Mouse (Mus musculus) limb, embryonic 14.5 days (tissue): ENCODE measurements around the gene Olfr1424. TPM values are rescaled to one million over a fixed set of nuclear protein-coding genes. Genes with fewer than 3 reads are reported as not detected.
"Not testable (repeated sequence)": the region's sequence is repeated elsewhere in the genome, so short reads cannot be mapped to it uniquely, and the experiment has no call there.

ENCODE experiments used
- ATAC-seq: fragments of 200-750 bp; cut with Nextera tagmentation; 2 replicates; pipeline ENCODE4 v1.8.0; 2017; ENCODE audit warnings: low read depth, moderate number of reproducible peaks, moderate TSS enrichment; ENCODE audit not compliant: low FRiP score
- DNase-seq: peaks from one replicate; pipeline ENCODE4 v3.0.0-alpha.2; 2015; ENCODE audit warnings: low spot score
- H3K27ac ChIP-seq: fragments of 300-500 bp; sonication (generic); replicated peaks from 2 replicates; pipeline ENCODE4 v1.5.1; 2014; ENCODE audit warnings: low read depth, mild to moderate bottlenecking, low read length, moderate library complexity, mixed read lengths
- H3K27me3 ChIP-seq: fragments of 300-500 bp; sonication (generic); 2 replicates; pipeline ENCODE4 v1.6.1; 2014; ENCODE audit warnings: low read length, mixed read lengths; ENCODE audit not compliant: control insufficient read depth, insufficient read depth
- H3K36me3 ChIP-seq: fragments of 300-500 bp; sonication (generic); 2 replicates; pipeline ENCODE4 v1.6.1; 2014; ENCODE audit warnings: mild to moderate bottlenecking, low read length, moderate library complexity, mixed read lengths; ENCODE audit not compliant: control insufficient read depth, insufficient read depth
- H3K4me1 ChIP-seq: fragments of 300-500 bp; sonication (generic); 2 replicates; pipeline ENCODE4 v1.6.1; 2014; ENCODE audit warnings: antibody characterized with exemption, low read length, mixed read lengths; ENCODE audit not compliant: control insufficient read depth, insufficient read depth
- H3K4me2 ChIP-seq: fragments of 300-500 bp; sonication (generic); replicated peaks from 2 replicates; pipeline ENCODE4 v1.6.1; 2014; ENCODE audit warnings: low read depth, mild to moderate bottlenecking, low read length, moderate library complexity; ENCODE audit not compliant: severe bottlenecking
- H3K4me3 ChIP-seq: fragments of 300-500 bp; sonication (generic); replicated peaks from 2 replicates; pipeline ENCODE4 v1.5.1; 2014; ENCODE audit warnings: low read length
- H3K9ac ChIP-seq: fragments of 300-500 bp; sonication (generic); 2 replicates; pipeline ENCODE4 v1.6.1; 2014; ENCODE audit warnings: mild to moderate bottlenecking, low read depth, low read length, moderate library complexity; ENCODE audit not compliant: severe bottlenecking
- H3K9me3 ChIP-seq: fragments of 300-500 bp; sonication (generic); 2 replicates; pipeline ENCODE4 v1.6.1; 2016; ENCODE audit warnings: low read length; ENCODE audit not compliant: control insufficient read depth
- POLR2A ChIP-seq: fragments of 200-500 bp; IDR thresholded peaks from 2 replicates; pipeline ENCODE4 v1.8.0; 2012; ENCODE audit warnings: inconsistent platforms, mild to moderate bottlenecking, moderate library complexity, borderline replicate concordance; ENCODE audit not compliant: insufficient read depth, insufficient read length; ENCODE audit errors: extremely low read depth
- WGBS: fragments of 180-500 bp; shearing (Covaris S2); extraction: QIAGEN DNeasy Blood & Tissue Kit; methylation state at CpG from one replicate; pipeline ENCODE4 v1.1.7; 2014; 5-methylcytosine and 5-hydroxymethylcytosine counted together
- polyA plus RNA-seq, 2 experiments: library from polyadenylated mRNA; depleted of rRNA in 1 of 2; stranded (reverse) in 1 of 2; unstranded in 1 of 2; fragments of >200 nt; fragmentation: Nextera tagmentation in 1 of 2; extraction: Ambion mirVana in 1 of 2; gene quantifications; 2 replicates each; pipeline versions ENCODE4 v1.2.1 to v1.2.3; 2012 to 2014

The Olfr1424 gene
- polyA plus RNA-seq (2012; rRNA removed) = not detected in 2 replicates
- polyA plus RNA-seq (2014; fragmentation: Nextera tagmentation; extraction: Ambion mirVana) = not detected in 2 replicates

GRCm38 (mm10) chr19:12062582-12062981 lies at the start of gene Olfr1424:
Gene Olfr1424 (minus strand): TSS chr19:12062682.
- not testable (repeated sequence) for H3K27ac ChIP-seq, DNase-seq, H3K9ac ChIP-seq, H3K4me3 ChIP-seq, H3K4me1 ChIP-seq, ATAC-seq, H3K36me3 ChIP-seq, H3K4me2 ChIP-seq, H3K9me3 ChIP-seq, H3K27me3 ChIP-seq
- 59% methylated on average over 1 of the region's 1 CpGs for WGBS

DNA sequence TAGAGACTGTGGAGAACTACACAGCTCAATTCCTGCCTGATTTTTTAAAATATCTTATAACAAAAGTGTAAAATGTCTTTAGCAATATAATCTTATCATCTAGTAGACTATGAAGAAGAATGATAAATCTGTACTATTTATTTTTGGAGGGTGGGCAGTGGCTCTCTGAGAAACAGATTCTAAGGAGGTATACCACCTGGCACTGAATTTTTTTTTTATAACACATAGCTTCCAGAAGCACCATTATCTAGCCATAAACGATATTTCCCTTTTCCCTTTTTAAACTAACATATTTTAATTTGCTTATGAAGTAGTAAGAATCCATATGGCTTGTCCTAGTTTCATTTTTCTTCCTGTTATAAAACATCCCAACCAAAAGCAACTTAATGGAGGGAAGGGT lies 42.1 kb upstream of the Olfr1424 start:
- H3K4me1 ChIP-seq = no peaks in the 10 kb centered on the region
- no peak overlapping the region for H3K9ac ChIP-seq
- no peaks in the 10 kb centered on the region for H3K9me3 ChIP-seq
- H3K4me3 ChIP-seq = no peak overlapping the region
- H3K36me3 ChIP-seq = no peaks in the 10 kb centered on the region
- H3K4me2 ChIP-seq = no peak overlapping the region
- no peaks in the 10 kb centered on the region for H3K27me3 ChIP-seq
- TF ChIP-seq POLR2A = no peak
- DNase-seq (no peak), ATAC-seq (no peak)
- no peak overlapping the region for H3K27ac ChIP-seq
- WGBS = 60% methylated on average over 1 of the region's 1 CpGs

GRCm38 (mm10) chr19:12103234-12103633 lies 40.8 kb upstream of the Olfr1424 start, which contains the start of gene Olfr1427:
Gene Olfr1427 (minus strand): TSS chr19:12103334.
- Histone ChIP-seq H3K27ac (no peak within 1 kb of the TSS), H3K27me3 (no peaks in the 10 kb centered on the region), H3K4me2 (no peak within 1 kb of the TSS), H3K9ac (no peak within 1 kb of the TSS), H3K9me3 (no peaks in the 10 kb centered on the region), H3K36me3 (no peaks in the 10 kb centered on the region), H3K4me1 (no peaks in the 10 kb centered on the region), H3K4me3 (no peak within 1 kb of the TSS)
- no peak for TF ChIP-seq POLR2A
- no peak for ATAC-seq
- no peak for DNase-seq
- WGBS = 98% methylated on average over 2 of the region's 2 CpGs

- DNase-seq (no peak), ATAC-seq (no peak)
- Histone ChIP-seq H3K4me3 (no peak within 1 kb of the TSS), H3K36me3 (no peaks in the 10 kb centered on the region), H3K9ac (no peak within 1 kb of the TSS), H3K27me3 (no peaks in the 10 kb centered on the region), H3K4me2 (no peak within 1 kb of the TSS), H3K9me3 (no peaks in the 10 kb centered on the region), H3K4me1 (no peaks in the 10 kb centered on the region), H3K27ac (no peak within 1 kb of the TSS)
- TF ChIP-seq POLR2A = no peak
- 80% methylated on average over 1 of the region's 1 CpGs for WGBS
Measured at GRCm38 (mm10) chr19:12091913-12092312, 29.4 kb upstream of the Olfr1424 start, which contains the start of gene Olfr1426. Gene Olfr1426 (minus strand): TSS chr19:12092013.

GRCm38 (mm10) chr19:12077631-12078030 lies 15.1 kb upstream of the Olfr1424 start, which contains the start of gene Olfr1425:
Gene Olfr1425 (minus strand): TSS chr19:12077731.
- not testable (repeated sequence) for H3K4me3 ChIP-seq, H3K27ac ChIP-seq, H3K36me3 ChIP-seq, H3K9me3 ChIP-seq, ATAC-seq, DNase-seq, H3K4me2 ChIP-seq, H3K9ac ChIP-seq, H3K4me1 ChIP-seq, H3K27me3 ChIP-seq
- 75% methylated on average over 4 of the region's 4 CpGs for WGBS

DNA sequence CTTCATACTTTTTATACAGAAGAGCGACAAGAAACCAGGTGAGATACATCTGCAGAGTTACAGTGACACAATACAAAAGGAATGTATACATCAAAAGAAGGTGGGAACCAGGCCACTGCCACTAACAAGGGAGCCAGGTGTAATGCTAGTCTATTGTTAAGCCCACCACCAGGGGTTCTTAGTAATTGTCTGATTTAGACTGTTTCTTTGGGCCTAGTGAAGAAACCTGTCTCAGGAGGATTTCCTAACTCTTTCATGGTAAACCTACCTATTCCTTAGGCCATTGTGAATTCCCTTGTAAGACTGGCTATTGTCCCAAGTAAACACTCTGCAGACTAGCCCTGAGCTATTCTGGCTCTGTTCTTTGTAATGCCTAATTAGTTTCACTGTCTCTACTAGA lies 7.1 kb upstream of the Olfr1424 start:
- ATAC-seq, H3K9ac ChIP-seq, DNase-seq, H3K4me1 ChIP-seq, H3K4me3 ChIP-seq, H3K4me2 ChIP-seq, H3K27ac ChIP-seq, H3K9me3 ChIP-seq, H3K36me3 ChIP-seq, H3K27me3 ChIP-seq: not testable (repeated sequence)
- 71% methylated on average over 1 of the region's 1 CpGs for WGBS

DNA sequence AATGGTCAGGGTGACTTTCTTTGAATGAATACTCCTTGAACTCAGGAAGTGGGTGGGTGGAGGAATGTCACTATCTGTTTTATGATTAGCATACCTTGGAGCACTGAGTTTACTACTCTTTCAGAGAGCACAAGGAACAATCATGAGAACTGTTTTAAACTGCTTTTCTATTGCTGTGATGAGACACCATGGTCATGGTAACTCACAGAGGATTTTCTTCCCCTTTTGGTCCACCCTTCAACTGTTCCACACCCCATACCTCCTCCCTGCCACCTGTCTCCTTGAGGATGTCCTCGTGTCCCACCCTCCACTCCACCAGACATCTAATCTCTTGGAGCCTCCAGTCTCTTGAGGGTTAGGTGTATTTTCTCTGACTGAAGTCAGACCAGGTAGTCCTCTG lies 5.3 kb upstream of the Olfr1424 start:
- DNase-seq, H3K27ac ChIP-seq, H3K9me3 ChIP-seq, H3K4me1 ChIP-seq, H3K4me2 ChIP-seq, H3K9ac ChIP-seq, H3K4me3 ChIP-seq, ATAC-seq, H3K36me3 ChIP-seq, H3K27me3 ChIP-seq: not testable (repeated sequence)
- WGBS = 65% methylated on average over 1 of the region's 1 CpGs
